Mouse (Mus musculus): ENCODE results near the gene Aoc1.

- TF ChIP-seq CTCF (IDR thresholded peaks at IDR 0.05; ENCODE audit: low read depth) (no peak), EP300 (IDR thresholded peaks at IDR 0.05; ENCODE audit: low read depth) (no peak)
These were observed 23.2 kb downstream of the Aoc1 start for GRCm38 (mm10) chr6:48895941-48896340.
